Mouse (Mus musculus): ENCODE results near the gene Usp18.

Gene Usp18

GRCm38 (mm10) chr6:121224993-121225392, 20.7 kb upstream of the Usp18 start:
- DNase-seq (ENCODE audit: low read depth): peak; percentile 21

GRCm38 (mm10) chr6:121226043-121226442, 19.7 kb upstream of the Usp18 start:
- DNase-seq (ENCODE audit: low read depth): peak; percentile 55

GRCm38 (mm10) chr6:121226744-121227143, 19.0 kb upstream of the Usp18 start:
- DNase-seq (ENCODE audit: low read depth): peak; percentile 34

GRCm38 (mm10) chr6:121228421-121228820, 17.3 kb upstream of the Usp18 start:
- DNase-seq (ENCODE audit: low read depth): peak; percentile 15

GRCm38 (mm10) chr6:121232652-121233051, 13.1 kb upstream of the Usp18 start:
- no peak for DNase-seq (ENCODE audit: low read depth)

GRCm38 (mm10) chr6:121236386-121236785, 9.3 kb upstream of the Usp18 start:
- DNase-seq (ENCODE audit: low read depth): no peak

GRCm38 (mm10) chr6:121238209-121238608, 7.5 kb upstream of the Usp18 start:
- DNase-seq (ENCODE audit: low read depth): peak; percentile 56

- peak; percentile 57 for DNase-seq (ENCODE audit: low read depth)
Measured at GRCm38 (mm10) chr6:121241780-121242179, 3.9 kb upstream of the Usp18 start.

- DNase-seq (ENCODE audit: low read depth): peak; percentile 65
Measured at GRCm38 (mm10) chr6:121243161-121243560, 2.5 kb upstream of the Usp18 start.

- no peak for DNase-seq (ENCODE audit: low read depth)
Measured at GRCm38 (mm10) chr6:121246037-121246361, 293 bp downstream of the Usp18 start.

GRCm38 (mm10) chr6:121250406-121250805, 4.7 kb downstream of the Usp18 start:
- no peak for DNase-seq (ENCODE audit: low read depth)

- DNase-seq (ENCODE audit: low read depth): no peak
Measured at GRCm38 (mm10) chr6:121251256-121251655, 5.5 kb downstream of the Usp18 start.

- DNase-seq (ENCODE audit: low read depth): peak; percentile 87
Measured at GRCm38 (mm10) chr6:121260548-121260947, 14.8 kb downstream of the Usp18 start.

GRCm38 (mm10) chr6:121261233-121261632, 15.5 kb downstream of the Usp18 start:
- no peak for DNase-seq (ENCODE audit: low read depth)

- no peak for DNase-seq (ENCODE audit: low read depth)
Measured at GRCm38 (mm10) chr6:121262004-121262403, 16.3 kb downstream of the Usp18 start.

- no peak for DNase-seq (ENCODE audit: low read depth)
Measured at GRCm38 (mm10) chr6:121262496-121262895, 16.8 kb downstream of the Usp18 start.

- no peak for DNase-seq (ENCODE audit: low read depth)
Measured at GRCm38 (mm10) chr6:121270156-121270555, 24.4 kb downstream of the Usp18 start.

GRCm38 (mm10) chr6:121271707-121272074, 26.0 kb downstream of the Usp18 start:
- DNase-seq (ENCODE audit: low read depth): no peak

GRCm38 (mm10) chr6:121272075-121272800, 26.5 kb downstream of the Usp18 start:
- peak; percentile 91 for DNase-seq (ENCODE audit: low read depth)

GRCm38 (mm10) chr6:121274356-121274755, 28.6 kb downstream of the Usp18 start:
- DNase-seq (ENCODE audit: low read depth): peak; percentile 83

- no peak for DNase-seq (ENCODE audit: low read depth)
Measured at GRCm38 (mm10) chr6:121284132-121284531, 38.4 kb downstream of the Usp18 start.

GRCm38 (mm10) chr6:121299317-121299716, 53.6 kb downstream of the Usp18 start:
- DNase-seq (ENCODE audit: low read depth): no peak

GRCm38 (mm10) chr6:121299954-121300353, 54.2 kb downstream of the Usp18 start, which contains the start of gene Slc6a13:
Gene Slc6a13, plus strand, starts transcription at chr6:121300227.
- no peak for DNase-seq (ENCODE audit: low read depth)

- DNase-seq (ENCODE audit: low read depth): no peak
Measured at GRCm38 (mm10) chr6:121300504-121300903, 54.8 kb downstream of the Usp18 start.
